Mouse (Mus musculus): ENCODE measurements around the gene Cnppd1.

Gene Cnppd1

DNA sequence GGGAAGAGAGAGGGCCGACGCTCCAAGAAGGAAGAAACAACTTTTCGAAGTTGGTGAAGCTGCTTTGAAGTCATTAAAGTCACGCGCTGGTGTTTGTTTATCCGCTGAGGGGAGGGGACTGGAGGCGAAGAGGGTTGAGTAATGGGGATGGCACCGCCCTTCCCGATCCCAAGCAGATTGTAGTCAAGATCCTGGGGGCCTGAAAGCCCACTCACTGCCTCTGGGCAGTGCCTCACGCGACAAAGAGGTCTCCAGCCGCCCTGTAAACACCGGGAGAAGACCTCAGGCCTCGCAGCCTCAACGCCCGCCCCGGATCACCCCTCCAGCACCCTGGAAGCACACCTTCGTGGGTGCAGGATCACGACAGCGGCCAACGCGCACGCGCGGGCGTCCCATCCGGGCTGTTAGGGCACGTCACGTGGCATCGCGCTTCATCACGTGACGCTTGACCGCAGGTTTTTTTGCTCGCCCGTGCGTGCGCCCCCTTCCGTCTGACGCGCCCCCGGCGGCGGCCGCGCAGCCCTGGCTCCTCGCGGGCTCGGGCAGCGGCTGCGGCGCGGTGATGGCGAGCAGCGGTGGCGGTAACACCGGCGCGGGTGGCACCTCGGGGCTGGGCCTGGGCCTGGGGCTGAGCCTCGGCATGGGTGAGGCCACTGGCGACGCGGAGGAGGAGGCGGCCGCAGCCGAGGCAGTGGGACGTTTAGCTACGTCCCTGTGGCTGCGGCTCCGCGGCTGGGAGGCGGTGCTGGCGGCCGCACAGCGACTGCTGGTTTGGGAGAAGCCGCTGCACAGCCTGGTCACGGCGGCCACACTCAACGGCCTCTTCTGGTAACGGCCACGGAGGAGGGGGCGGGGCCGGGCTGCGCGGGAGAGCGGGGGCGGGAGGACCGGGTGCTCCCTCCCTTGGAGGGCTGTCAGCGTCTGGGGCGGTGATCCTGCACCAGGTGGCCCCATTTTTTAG is at the start of gene Cnppd1, which contains the start of gene Retreg2:
Gene Cnppd1 (minus strand): TSS at position 411 of the 961 bp plus-strand sequence.
Gene Retreg2 (plus strand): TSS at position 478 of the 961 bp plus-strand sequence.
- peak; percentile 97 to 99 for DNase-seq (ENCODE audit: inconsistent age in 2 of 2, low spot score in 1 of 2)

DNA sequence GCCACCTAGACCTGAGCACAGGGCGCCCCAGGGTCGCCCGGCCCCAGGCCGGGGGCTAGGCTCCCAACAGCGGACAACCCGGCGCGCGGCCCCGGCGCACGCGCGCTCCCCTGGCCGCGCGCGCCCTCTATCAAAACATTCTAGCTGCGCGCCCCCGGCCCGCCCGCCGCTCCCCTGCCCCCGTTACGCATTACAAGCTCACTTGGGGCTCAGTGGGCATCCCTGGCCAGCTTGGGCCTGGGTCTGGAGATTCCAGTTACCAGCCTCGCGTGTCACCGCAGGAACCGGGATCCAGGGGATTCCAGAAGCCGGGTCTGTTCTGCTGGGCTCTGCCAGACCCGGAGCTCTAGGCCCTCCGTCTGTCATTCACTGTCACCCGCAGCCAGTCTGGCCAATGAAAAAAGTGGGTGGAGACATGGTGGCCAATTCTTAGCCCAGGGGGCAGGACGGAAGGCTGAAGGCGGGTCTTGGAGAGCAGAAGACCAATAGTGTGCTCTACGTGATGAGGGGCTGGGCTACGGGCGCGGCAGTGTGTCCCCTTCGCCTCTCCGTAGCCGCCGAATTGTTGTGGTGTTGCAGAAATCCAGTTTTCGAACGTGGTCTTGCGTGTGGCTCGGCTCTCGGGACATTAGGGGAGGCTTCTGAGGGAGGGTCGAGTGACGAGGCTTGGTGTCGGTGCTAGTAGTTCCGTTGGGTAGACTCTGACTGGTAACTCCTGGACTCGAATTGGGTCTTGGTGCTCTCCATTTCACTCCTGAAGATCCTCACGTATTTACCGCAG is 49.3 kb upstream of the Cnppd1 start, which contains the start of the genes Ankzf1 and Atg9a:
Gene Ankzf1 (plus strand): TSS at position 530 of the 781 bp plus-strand sequence.
Gene Atg9a (minus strand): TSS at position 575 of the 781 bp plus-strand sequence.
- peak; percentile 97 to 98 for DNase-seq (ENCODE audit: inconsistent age in 2 of 2, low spot score in 1 of 2)

DNA sequence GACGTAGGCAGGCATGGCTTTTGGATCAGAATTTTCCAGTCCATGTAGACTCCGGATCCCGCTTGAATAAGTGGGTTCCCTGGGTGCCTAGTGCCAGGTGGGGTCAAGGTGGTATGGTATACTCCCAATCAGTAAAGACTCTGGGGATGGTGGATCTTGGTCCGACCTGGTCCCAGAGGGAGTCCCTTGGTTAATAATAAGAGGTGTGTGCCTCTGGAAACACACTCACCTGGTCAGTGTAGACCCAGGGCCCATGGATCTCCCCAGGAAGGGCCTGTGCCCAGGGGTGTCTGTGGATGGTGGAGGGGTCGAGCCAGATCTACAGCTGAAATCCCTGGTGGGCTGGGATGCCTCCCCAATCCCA is 48.7 kb upstream of the Cnppd1 start:
- no peak for DNase-seq (ENCODE audit: inconsistent age in 2 of 2, low spot score in 1 of 2)

DNA sequence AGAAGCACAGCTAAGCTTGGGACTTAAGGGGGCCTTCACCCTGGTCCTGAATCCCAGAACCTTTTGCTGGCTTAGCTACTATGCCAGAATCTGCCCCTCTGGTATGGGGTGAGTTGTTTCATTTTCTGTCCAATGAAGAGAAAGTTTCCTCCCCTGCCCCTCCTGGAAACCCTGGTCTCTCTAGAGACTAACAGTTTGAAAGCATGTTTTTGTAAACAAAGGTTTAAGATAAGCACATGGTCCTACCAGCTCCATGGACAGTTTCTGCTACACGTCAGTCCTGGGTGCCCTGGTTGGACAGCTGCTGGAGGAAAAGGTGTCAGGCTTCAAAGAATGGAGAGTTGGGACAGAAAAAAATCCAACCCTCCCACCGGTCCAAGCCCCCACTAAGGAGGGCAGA is 48.1 kb upstream of the Cnppd1 start:
- DNase-seq (ENCODE audit: inconsistent age in 2 of 2, low spot score in 1 of 2): no peak

DNA sequence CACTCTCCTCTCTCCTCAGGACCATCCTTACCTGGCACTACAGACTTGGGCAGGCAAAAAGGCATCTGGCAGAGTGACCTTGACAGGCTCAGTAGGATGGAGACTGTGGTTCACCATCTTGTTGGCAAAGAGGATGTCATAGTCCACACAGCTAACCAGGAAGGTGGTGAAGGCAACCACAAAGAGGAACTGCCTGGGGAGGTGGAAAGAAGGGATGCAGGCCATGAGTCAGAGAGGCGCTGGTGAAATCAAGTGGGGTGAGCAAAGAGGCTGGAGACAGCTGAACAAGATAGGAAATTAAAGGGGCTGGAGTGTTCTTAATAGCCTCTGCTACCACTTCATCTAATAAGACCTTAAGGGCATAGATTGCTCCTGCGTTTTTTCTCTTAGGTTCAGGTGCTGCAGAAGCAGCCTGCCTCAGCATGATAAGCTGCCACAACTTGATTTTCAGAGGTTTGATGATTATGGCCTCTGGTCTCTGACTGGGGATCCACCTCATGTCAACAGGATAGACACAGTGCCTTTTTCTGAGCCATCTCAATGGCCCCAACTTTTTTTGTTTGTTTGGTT is 45.5 kb upstream of the Cnppd1 start:
- DNase-seq (ENCODE audit: inconsistent age in 2 of 2, low spot score in 1 of 2): no peak

DNA sequence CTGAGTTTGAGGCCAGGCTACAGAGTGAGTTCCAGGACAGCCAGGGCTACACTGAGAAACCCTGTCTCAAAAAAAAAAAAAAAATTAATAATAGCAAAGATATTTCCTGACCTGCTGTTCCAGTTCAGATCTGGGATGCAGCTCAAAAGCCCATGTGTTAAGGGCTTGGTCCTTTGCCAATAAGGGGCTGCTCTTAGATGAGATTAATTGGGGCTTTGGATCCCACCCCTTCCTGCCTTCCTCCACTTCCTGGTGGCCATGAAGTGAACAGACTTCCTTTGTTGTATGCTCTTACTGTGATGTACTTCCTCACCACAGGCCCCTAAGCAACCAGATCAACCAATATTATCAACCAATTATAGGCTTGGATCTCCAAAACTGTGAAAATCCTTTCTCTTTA is 44.6 kb upstream of the Cnppd1 start:
- DNase-seq (ENCODE audit: inconsistent age in 2 of 2, low spot score in 1 of 2): no peak

DNA sequence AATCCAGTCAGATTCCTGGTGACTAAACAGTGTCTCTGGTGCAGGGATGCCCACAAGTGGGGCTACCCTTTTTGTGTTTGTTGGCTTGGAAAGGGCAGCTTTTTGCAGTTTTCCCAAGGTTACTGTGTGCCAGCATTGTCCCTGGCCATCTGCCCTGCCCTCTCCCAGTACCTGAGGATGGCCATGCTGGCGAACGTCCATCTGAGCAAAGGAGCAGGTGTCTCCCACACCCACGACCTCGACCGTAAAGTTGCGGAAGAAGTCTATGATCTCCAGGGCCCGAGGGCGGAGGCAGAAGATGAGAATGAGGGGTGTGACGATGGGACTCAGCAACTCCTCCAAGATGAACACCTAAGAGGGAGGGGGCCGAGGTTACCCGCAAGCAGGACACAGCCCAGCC is 43.0 kb upstream of the Cnppd1 start:
- DNase-seq (ENCODE audit: inconsistent age in 2 of 2, low spot score in 1 of 2): no peak

DNA sequence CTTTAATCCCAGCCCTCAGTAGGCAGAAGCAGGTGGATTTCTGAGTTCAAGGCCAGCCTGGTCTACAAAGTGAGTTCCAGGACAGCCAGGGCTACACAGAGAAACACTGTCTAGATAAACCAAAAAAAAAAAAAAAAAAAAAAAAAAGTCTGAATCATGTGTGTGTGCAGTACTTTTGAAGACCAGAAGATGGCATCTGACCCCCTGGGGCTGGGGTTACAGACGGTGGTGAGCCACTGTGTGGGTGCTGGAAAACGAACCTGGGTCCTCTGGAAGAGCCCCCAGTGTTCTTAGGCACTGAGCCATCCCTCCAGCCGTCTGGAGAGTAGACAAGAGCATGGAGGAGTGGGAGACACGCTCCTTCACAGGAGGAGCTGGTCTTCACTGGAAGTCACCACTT is 39.6 kb upstream of the Cnppd1 start:
- DNase-seq (ENCODE audit: inconsistent age in 2 of 2, low spot score in 1 of 2): no peak

DNA sequence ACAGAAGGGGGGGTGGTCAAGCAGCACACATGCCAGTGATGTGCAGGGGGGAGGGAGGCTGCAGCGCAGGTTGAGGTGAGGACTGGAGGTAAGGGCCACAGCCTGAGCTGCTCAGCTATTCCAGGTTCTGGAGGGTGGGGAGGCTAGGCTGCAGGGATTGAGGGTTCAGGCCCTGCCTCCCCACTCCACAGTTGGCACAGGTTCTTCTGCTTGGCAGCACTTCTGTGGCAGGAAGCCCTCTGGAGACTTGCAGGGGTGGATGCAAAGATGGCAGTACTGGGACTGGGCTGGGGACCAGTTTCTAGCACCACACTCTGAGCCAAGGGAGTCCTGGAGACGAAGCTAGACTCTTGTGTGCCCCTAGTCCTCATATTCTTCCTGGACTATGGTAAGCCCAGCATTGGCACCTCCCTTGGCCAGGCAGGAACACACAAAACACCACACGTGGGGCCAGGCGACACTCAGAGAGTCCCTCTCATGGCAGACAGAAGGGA is 38.9 kb upstream of the Cnppd1 start:
- no peak for DNase-seq (ENCODE audit: inconsistent age in 2 of 2, low spot score in 1 of 2)

DNA sequence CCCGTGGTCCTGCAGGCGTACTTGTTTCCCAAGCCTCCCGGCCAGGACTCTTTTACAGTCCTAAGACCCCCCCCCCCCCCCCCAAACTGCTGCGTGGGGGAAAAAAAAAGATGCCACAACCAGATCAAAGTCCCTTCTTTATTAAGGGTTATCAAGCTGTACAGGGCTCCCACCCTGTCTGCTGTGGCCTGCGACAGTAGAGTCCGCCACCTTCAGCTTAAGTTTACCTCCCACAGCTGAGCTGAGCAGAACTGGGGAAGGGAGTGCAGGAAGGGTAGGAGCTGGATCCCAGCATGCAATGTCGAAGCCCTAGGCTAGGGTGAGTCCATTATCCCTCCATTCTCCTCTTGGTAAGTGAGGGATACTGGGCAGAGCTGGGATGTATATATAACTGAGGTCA is 38.2 kb upstream of the Cnppd1 start:
- no peak for DNase-seq (ENCODE audit: inconsistent age in 2 of 2, low spot score in 1 of 2)

DNA sequence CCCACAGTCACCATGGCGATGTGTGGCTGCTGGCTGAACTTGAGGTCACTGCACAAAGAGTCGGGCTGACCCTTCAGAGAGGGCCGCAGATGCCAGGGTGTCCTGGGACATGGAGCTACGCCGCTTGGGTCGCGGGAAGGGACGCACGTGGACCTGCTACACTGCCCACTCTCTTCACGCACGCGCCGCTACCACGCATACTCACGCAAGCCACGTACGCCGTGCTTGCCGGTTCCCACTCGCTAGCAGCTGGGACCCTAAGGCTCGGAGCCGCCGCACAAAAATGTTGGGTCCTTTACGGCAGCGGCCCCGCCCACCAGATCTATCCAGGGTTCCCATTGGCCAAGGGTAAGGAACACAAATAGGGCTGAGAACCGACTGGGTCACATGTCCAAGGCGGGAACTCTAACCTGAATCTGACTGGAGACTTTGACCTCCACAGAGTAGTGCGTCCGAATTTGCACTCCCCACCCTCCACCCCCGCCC is 37.6 kb upstream of the Cnppd1 start, which contains the start of gene Abcb6:
Gene Abcb6 (minus strand): TSS at position 288 of the 486 bp plus-strand sequence.
- peak; percentile 91 to 96 for DNase-seq (ENCODE audit: inconsistent age in 2 of 2, low spot score in 1 of 2)

DNA sequence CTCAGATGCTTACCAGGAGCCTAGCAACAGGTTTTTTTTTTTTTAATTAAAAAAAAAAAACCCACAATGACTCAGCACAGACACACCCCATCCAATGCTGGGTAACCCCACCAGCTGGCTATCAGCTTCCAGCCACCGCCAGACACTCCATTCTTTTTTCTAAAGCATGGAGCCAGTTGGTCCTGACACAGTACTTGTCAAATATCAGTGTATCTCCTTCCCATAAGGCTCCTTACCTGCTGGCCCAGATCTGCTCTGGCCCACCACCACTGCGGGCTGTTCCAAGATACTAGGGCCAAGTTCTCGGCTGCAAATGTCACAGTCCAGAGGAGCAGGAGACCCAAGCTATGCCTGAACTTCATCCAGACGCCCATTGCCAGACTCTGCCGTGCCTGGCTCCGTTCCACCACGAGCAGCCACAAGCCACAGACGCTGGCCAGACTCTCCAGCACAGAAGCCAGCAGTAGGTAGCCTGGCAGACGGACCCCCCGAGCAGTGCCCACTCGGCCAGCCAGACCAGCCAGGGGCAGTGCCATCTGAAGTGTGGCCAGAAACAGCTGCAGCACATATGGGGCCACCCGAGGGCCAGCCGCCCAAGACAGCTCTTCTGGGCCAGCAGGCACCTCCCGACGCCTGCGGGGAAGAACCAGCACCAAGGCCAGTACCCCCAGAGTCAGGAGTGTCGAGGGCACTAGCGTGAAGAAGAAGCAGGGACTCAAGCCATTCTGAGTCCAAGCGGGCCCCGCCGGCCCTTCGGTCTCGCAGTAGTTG is 37.0 kb upstream of the Cnppd1 start:
- peak; percentile 54 to 76 for DNase-seq (ENCODE audit: inconsistent age in 2 of 2, low spot score in 1 of 2)

DNA sequence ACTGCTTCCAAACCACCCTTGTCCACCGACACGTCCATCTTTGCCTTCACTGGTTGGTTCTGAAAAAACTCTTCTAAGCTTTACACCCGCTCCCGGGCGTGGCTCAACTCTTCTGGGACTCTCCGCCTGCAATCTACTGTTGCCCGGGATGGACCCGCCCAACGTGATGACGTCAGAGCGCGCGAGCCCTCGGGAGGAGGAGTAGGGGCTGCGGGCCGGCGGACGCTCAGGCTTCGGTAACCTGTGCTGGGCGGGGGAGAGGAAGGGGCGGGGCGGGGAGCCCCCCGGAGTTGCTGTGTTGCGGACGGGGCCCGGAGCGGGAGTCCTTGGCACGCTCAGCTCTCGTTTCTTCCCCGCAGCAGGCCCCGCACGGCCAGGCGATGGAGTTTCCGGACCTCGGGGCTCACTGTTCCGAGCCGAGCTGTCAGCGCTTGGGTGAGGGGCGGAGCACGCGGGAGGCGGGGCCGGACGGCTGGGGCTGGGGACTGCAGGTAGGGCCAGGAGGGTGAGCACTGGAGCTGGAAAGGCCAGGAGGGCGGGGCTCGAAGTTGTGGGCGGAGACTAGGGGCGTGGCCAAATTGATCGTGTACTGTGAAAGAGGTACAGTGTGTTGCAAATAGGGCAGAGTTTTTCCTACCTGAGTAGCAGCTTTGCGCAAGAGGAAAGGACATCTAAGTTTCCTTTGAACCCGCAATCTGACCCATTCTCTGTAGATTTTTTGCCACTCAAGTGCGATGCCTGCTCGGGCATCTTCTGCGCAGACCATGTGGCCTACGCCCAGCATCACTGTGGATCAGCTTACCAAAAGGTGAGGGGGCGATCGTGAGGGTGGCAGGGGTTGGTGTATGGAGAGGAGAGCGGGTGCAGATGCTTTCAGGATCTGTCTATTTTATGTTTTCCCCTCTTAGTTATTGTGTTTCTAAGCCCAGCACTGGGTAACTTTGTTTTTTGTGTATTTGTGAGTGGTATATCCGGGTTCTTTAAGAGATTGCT is 26.3 kb upstream of the Cnppd1 start, which contains the start of gene Zfand2b:
Gene Zfand2b (plus strand): TSS at position 175 of the 993 bp plus-strand sequence.
- DNase-seq (ENCODE audit: inconsistent age in 2 of 2, low spot score in 1 of 2): peak; percentile 97 to 99

DNA sequence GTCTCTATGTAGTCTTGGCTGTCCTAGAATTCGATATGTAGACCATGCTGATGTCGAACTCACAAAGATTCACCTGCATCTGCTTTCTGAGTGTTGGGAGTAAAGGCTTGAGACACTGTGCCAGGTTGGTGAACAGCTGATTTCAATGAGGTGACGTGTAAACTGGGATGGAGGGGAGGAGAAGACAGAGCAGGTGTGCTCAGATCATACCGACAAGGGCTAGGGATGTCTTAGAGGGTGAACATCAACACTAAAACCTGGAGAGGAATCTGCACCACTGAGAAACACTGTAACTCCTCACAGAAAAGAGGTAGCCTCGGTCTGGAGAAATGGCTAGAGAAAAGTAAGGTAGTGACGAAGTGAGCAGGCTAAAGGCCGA is 25.6 kb upstream of the Cnppd1 start:
- DNase-seq (ENCODE audit: inconsistent age in 2 of 2, low spot score in 1 of 2): no peak

DNA sequence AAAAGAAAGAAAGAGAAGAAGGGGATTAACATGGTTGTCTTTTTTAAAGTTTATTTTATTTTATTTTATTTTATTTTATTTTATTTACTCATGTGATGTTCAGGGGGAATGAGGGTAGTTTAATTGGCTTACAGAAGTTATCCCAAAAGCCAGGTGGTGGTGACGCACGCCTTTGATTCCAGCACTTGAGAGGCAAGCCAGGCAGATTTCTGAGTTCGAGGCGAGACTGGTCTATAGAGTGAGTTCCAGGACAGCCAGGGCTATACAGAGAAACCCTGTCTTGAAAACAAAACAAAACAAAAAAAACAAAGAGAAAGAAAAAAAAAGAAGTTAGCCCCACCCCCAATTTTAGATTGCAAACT is 17.7 kb upstream of the Cnppd1 start:
- no peak for DNase-seq (ENCODE audit: inconsistent age in 2 of 2, low spot score in 1 of 2)

DNA sequence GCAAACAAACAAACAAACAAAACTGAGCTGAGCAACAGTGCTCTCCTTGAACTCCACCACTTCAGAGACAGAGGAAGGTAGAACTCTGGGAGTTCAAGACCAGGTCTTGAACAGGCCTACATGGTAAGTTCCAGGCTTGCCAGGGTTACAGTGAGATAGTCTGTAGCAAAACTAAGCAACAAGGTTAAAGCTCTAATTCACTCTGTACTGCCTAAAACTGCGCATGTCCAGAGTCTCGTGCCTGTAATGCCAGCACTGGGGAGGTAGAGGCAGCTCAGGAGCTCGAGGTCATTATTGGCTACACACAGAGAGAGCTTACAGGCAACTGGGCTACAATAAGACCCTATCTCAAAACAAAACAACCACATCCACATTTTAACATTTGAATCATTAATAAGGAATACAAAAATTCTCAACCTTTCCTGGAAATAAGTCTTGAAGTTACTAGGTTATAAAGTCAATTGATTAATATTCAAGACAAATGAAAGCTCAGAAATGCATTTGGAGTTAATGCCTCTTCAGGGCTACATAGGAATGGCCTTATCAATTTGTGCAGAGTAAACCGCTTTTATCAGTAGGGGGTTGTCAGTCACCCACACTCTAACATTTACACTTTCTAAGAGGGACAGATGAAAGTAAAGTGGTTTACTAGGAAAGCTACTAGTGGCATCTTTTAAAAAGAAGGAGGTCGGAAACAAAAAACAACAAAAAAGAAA is 17.2 kb upstream of the Cnppd1 start:
- DNase-seq (ENCODE audit: inconsistent age in 2 of 2, low spot score in 1 of 2): no peak

DNA sequence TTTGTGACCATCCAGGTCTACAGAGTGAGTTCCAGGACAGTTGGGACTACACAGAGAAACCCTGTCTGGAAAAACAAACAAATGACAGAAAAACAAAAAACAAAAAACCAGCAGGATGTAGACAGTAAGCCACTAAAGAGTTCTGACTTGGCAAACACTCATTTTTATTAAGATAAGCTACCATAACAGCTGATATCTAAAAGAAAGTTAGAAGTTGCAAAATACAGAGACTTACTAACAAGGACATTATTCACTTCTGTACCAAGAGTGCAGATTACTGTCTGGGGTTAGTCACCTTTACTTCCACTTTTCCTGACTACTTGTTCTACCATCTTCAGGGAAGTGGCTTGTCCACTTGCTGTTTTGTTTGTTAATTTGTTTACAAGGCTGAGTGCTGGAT is 16.5 kb upstream of the Cnppd1 start:
- no peak for DNase-seq (ENCODE audit: inconsistent age in 2 of 2, low spot score in 1 of 2)

DNA sequence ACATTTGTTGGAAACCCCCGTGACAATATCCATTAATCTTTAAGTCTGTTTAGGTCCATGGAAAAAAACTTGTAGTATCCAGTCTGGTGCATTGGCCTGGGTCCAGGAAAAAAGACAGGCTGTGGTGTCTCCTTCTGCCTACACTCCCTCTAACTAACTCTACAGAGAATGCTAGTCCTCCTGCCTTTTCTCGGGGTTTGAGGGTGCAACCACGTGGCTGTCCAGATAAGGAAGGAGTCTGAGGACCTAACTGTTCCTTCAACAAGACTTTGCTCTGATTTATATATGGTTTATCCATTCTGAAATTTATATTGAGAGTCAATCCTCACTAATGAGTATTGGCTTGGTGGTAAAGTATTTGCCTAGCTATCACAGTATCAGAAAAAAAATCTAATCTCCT is 13.3 kb upstream of the Cnppd1 start:
- no peak for DNase-seq (ENCODE audit: inconsistent age in 2 of 2, low spot score in 1 of 2)

Measured in adrenal gland, adult (tissue).